Mouse (Mus musculus) heart, postnatal 0 days (tissue): ENCODE measurements at regions not wholly inside any gene's neighbourhood (a gene's known extent, or its start where the extent isn't known, plus 50 kb on each side); places are given as distances from the start of the nearest gene placed in this dataset.

Experiments used
- CTCF ChIP-seq: IDR thresholded peaks from 2 replicates; pipeline ENCODE4 v1.5.1; 2016; ENCODE audit warnings: antibody characterized with exemption, control low read depth, low read depth
- EP300 ChIP-seq: IDR thresholded peaks from 2 replicates; pipeline ENCODE4 v1.6.1; 2016; ENCODE audit warnings: antibody characterized with exemption, low read depth

GRCm38 (mm10) chr8:126851780-126852179 lies 93.9 kb downstream of the Tomm20 start:
- TF ChIP-seq CTCF (no peak), EP300 (no peak)
